Mouse (Mus musculus): Measurements from ENCODE around the gene Extl1.

Extl1 gene

GRCm38 (mm10) chr4:134311784-134312183 lies 71.9 kb downstream of the Extl1 start:
- DNase-seq = no peak

GRCm38 (mm10) chr4:134310656-134311055 lies 73.0 kb downstream of the Extl1 start:
- no peak for DNase-seq

- no peak for DNase-seq
These were observed 73.5 kb downstream of the Extl1 start for GRCm38 (mm10) chr4:134310106-134310505.

- DNase-seq = peak; percentile 44 to 62
These were observed 76.1 kb downstream of the Extl1 start for GRCm38 (mm10) chr4:134307367-134308072.

- no peak for DNase-seq
These were observed 76.7 kb downstream of the Extl1 start for GRCm38 (mm10) chr4:134306963-134307362.
